Mouse (Mus musculus) heart, embryonic 11.5 days (tissue): ENCODE measurements around the gene Med13l. TPM values are rescaled to one million over a fixed set of nuclear protein-coding genes. Genes with fewer than 3 reads are reported as not detected.

Experiments
- ATAC-seq: fragments of 200-750 bp; cut with Nextera tagmentation; replicated peaks from 2 replicates; pipeline ENCODE4 v1.8.0; 2017; ENCODE audit warnings: moderate library complexity; ENCODE audit not compliant: insufficient number of reproducible peaks, low FRiP score, low TSS enrichment
- H3K27ac ChIP-seq: fragments of 300-500 bp; sonication (generic); 2 replicates; pipeline ENCODE4 v1.5.1; 2014; ENCODE audit warnings: mild to moderate bottlenecking, low read depth, low read length
- H3K27me3 ChIP-seq: fragments of 300-500 bp; sonication (generic); 2 replicates; pipeline ENCODE4 v1.6.1; 2014; ENCODE audit warnings: mild to moderate bottlenecking, low read length, mixed read lengths; ENCODE audit not compliant: control insufficient read depth, insufficient read depth
- H3K36me3 ChIP-seq: fragments of 300-500 bp; sonication (generic); 2 replicates; pipeline ENCODE4 v1.6.1; 2014; ENCODE audit warnings: mild to moderate bottlenecking, low read length, moderate library complexity, mixed read lengths; ENCODE audit not compliant: control insufficient read depth, insufficient read depth
- H3K4me1 ChIP-seq: fragments of 300-500 bp; sonication (generic); 2 replicates; pipeline ENCODE4 v1.6.1; 2014; ENCODE audit warnings: low read length; ENCODE audit not compliant: control insufficient read depth, insufficient read depth
- H3K4me2 ChIP-seq: fragments of 300-500 bp; sonication (generic); 2 replicates; pipeline ENCODE4 v1.6.1; 2014; ENCODE audit warnings: mild to moderate bottlenecking, moderate library complexity
- H3K4me3 ChIP-seq: fragments of 300-500 bp; sonication (generic); 2 replicates; pipeline ENCODE4 v1.5.1; 2014; ENCODE audit warnings: low read depth, low read length
- H3K9ac ChIP-seq: fragments of 300-500 bp; sonication (generic); 2 replicates; pipeline ENCODE4 v1.6.1; 2014; ENCODE audit warnings: mild to moderate bottlenecking, low read depth, low read length, moderate library complexity
- H3K9me3 ChIP-seq: fragments of 300-500 bp; sonication (generic); replicated peaks from 2 replicates; pipeline ENCODE4 v1.6.1; 2016; ENCODE audit warnings: low read length; ENCODE audit not compliant: control insufficient read depth
- WGBS: fragments of 180-500 bp; shearing (Covaris S2); extraction: QIAGEN DNeasy Blood & Tissue Kit; methylation state at CpG from one replicate; pipeline ENCODE4 v1.1.7; 2014; ENCODE audit not compliant: insufficient replicate concordance; 5-methylcytosine and 5-hydroxymethylcytosine counted together
- polyA plus RNA-seq: library from polyadenylated mRNA; unstranded; fragments of >200 nt; fragmentation: Nextera tagmentation; extraction: Ambion mirVana; gene quantifications from 2 replicates; pipeline ENCODE4 v1.2.1, GENCODE M21; 2014

Med13l gene
- polyA plus RNA-seq, 1 experiment from 2014 or later, result 9.7 TPM

- Histone ChIP-seq H3K9ac (no peak overlapping the region), H3K9me3 (no peaks in the 10 kb centered on the region), H3K4me2 (no peak overlapping the region), H3K27ac (no peak overlapping the region), H3K36me3 (no peaks in the 10 kb centered on the region), H3K4me3 (no peak overlapping the region), H3K4me1 (peaks cover 14% of the 10 kb centered on the region), H3K27me3 (no peaks in the 10 kb centered on the region)
- WGBS, result 78% methylated on average over 11 of the region's 11 CpGs
- no peak for ATAC-seq
Observed at GRCm38 (mm10) chr5:118654599-118654998, 94.1 kb downstream of the Med13l start.

- H3K4me1 ChIP-seq, result peaks cover 15% of the 10 kb centered on the region
- H3K4me2 ChIP-seq, result no peak overlapping the region
- no peak overlapping the region for H3K9ac ChIP-seq
- H3K9me3 ChIP-seq, result no peaks in the 10 kb centered on the region
- H3K27me3 ChIP-seq, result no peaks in the 10 kb centered on the region
- H3K4me3 ChIP-seq, result no peak overlapping the region
- H3K27ac ChIP-seq, result no peak overlapping the region
- ATAC-seq, result no peak
- 71% methylated on average over 2 of the region's 2 CpGs for WGBS
- H3K36me3 ChIP-seq, result no peaks in the 10 kb centered on the region
Observed at GRCm38 (mm10) chr5:118655025-118655424, 94.5 kb downstream of the Med13l start.

GRCm38 (mm10) chr5:118655428-118655827, 94.9 kb downstream of the Med13l start:
- Histone ChIP-seq H3K4me2 (no peak overlapping the region), H3K9me3 (no peaks in the 10 kb centered on the region), H3K4me1 (peaks cover 18% of the 10 kb centered on the region), H3K27ac (no peak overlapping the region), H3K27me3 (no peaks in the 10 kb centered on the region), H3K9ac (no peak overlapping the region), H3K4me3 (no peak overlapping the region), H3K36me3 (no peaks in the 10 kb centered on the region)
- 59% methylated on average over 7 of the region's 7 CpGs for WGBS
- ATAC-seq, result no peak

GRCm38 (mm10) chr5:118655966-118656365, 95.5 kb downstream of the Med13l start:
- Histone ChIP-seq H3K9ac (no peak overlapping the region), H3K4me2 (no peak overlapping the region), H3K9me3 (no peaks in the 10 kb centered on the region), H3K4me3 (no peak overlapping the region), H3K27ac (no peak overlapping the region), H3K36me3 (no peaks in the 10 kb centered on the region), H3K4me1 (peaks cover 14% of the 10 kb centered on the region), H3K27me3 (no peaks in the 10 kb centered on the region)
- WGBS, result 78% methylated on average over 6 of the region's 6 CpGs
- ATAC-seq, result no peak

GRCm38 (mm10) chr5:118658256-118658837, 97.9 kb downstream of the Med13l start:
- H3K27me3 ChIP-seq, result no peaks in the 10 kb centered on the region
- H3K4me2 ChIP-seq, result no peak overlapping the region
- no peak overlapping the region for H3K27ac ChIP-seq
- no peak overlapping the region for H3K4me3 ChIP-seq
- no peaks in the 10 kb centered on the region for H3K36me3 ChIP-seq
- peaks cover 14% of the 10 kb centered on the region for H3K4me1 ChIP-seq
- H3K9me3 ChIP-seq, result no peaks in the 10 kb centered on the region
- no peak for ATAC-seq
- H3K9ac ChIP-seq, result no peak overlapping the region
- 83% methylated on average over 7 of the region's 7 CpGs for WGBS

- no peak overlapping the region for H3K27ac ChIP-seq
- no peak overlapping the region for H3K9ac ChIP-seq
- no peak overlapping the region for H3K4me3 ChIP-seq
- H3K9me3 ChIP-seq, result no peaks in the 10 kb centered on the region
- WGBS, result 40% methylated on average over 2 of the region's 2 CpGs
- peaks cover 14% of the 10 kb centered on the region for H3K4me1 ChIP-seq
- H3K4me2 ChIP-seq, result peak overlapping the region; percentile 10; the same call in 1 of the 2 replicates
- no peak for ATAC-seq
- no peaks in the 10 kb centered on the region for H3K27me3 ChIP-seq
- H3K36me3 ChIP-seq, result no peaks in the 10 kb centered on the region
Observed at GRCm38 (mm10) chr5:118659713-118660112, 99.2 kb downstream of the Med13l start.

- Histone ChIP-seq H3K9me3 (no peaks in the 10 kb centered on the region), H3K9ac (no peak overlapping the region), H3K36me3 (no peaks in the 10 kb centered on the region), H3K27ac (no peak overlapping the region), H3K4me3 (no peak overlapping the region), H3K4me1 (peaks cover 23% of the 10 kb centered on the region), H3K4me2 (no peak overlapping the region), H3K27me3 (no peaks in the 10 kb centered on the region)
- no peak for ATAC-seq
- 63% methylated on average over 5 of the region's 5 CpGs for WGBS
Observed at GRCm38 (mm10) chr5:118661751-118662150, 101.3 kb downstream of the Med13l start.

- Histone ChIP-seq H3K4me3 (no peak overlapping the region), H3K9ac (no peak overlapping the region), H3K4me1 (peaks cover 43% of the 10 kb centered on the region), H3K27ac (no peak overlapping the region), H3K9me3 (no peaks in the 10 kb centered on the region), H3K4me2 (no peak overlapping the region), H3K36me3 (no peaks in the 10 kb centered on the region), H3K27me3 (no peaks in the 10 kb centered on the region)
- WGBS, result 79% methylated on average over 6 of the region's 6 CpGs
- ATAC-seq, result no peak
Observed at GRCm38 (mm10) chr5:118663999-118664398, 103.5 kb downstream of the Med13l start.

- H3K36me3 ChIP-seq, result no peaks in the 10 kb centered on the region
- no peak overlapping the region for H3K4me3 ChIP-seq
- whole genome bisulfite sequencing, result 60% methylated on average over 8 of the region's 8 CpGs
- H3K27ac ChIP-seq, result no peak overlapping the region
- no peaks in the 10 kb centered on the region for H3K9me3 ChIP-seq
- H3K4me1 ChIP-seq, result peaks cover 42% of the 10 kb centered on the region
- H3K9ac ChIP-seq, result no peak overlapping the region
- H3K4me2 ChIP-seq, result no peak overlapping the region
- no peaks in the 10 kb centered on the region for H3K27me3 ChIP-seq
- ATAC-seq, result no peak
Observed at GRCm38 (mm10) chr5:118665023-118665422, 104.5 kb downstream of the Med13l start.
